Mouse (Mus musculus): ENCODE data around the gene Nom1. TPM values are rescaled to one million over a fixed set of nuclear protein-coding genes. Genes with fewer than 3 reads are reported as not detected.

The Nom1 gene
- total and polyA plus RNA-seq, 3 experiments: 41.4 to 67.3 TPM; not detected in 1

- no peak overlapping the region for H3K27ac ChIP-seq (ENCODE audit: control insufficient read depth, low read depth, low read length)
- no peaks in the 10 kb centered on the region for H3K4me1 ChIP-seq (ENCODE audit: control insufficient read depth in 1 of 2, insufficient read depth in 2 of 2, low read length in 2 of 2)
- no peak overlapping the region for H3K9ac ChIP-seq (ENCODE audit: control insufficient read depth, low read depth, low read length, poor library complexity, severe bottlenecking)
- H3K9me3 ChIP-seq (replicated peaks; ENCODE audit: insufficient read depth, low read length): no peaks in the 10 kb centered on the region
- H3K27me3 ChIP-seq (ENCODE audit: control insufficient read depth in 1 of 2, insufficient read depth in 2 of 2, low read length in 2 of 2): peaks cover 0 to 2% of the 10 kb centered on the region in 2 experiments; a peak in 2 of 4 replicates
- no peak for DNase-seq (ENCODE audit: low read depth, low spot score)
- no peak overlapping the region for H3K4me3 ChIP-seq (ENCODE audit: control insufficient read depth in 1 of 2, insufficient read depth in 1 of 2, low read depth in 2 of 2, low read length in 2 of 2)
- no peaks in the 10 kb centered on the region for H3K36me3 ChIP-seq (ENCODE audit: control insufficient read depth in 1 of 2, insufficient read depth in 2 of 2, low read length in 2 of 2)
- TF ChIP-seq POLR2AphosphoS5 (IDR thresholded peaks at IDR 0.05; ENCODE audit: borderline replicate concordance, low read depth, low read length) (no peak), MAZ (IDR thresholded peaks at IDR 0.05; ENCODE audit: low read depth, low read length) (no peak), ZC3H11A (IDR thresholded peaks at IDR 0.05; ENCODE audit: low read depth, low read length) (no peak), CHD2 (IDR thresholded peaks at IDR 0.05; ENCODE audit: low read length) (no peak), EP300 (IDR thresholded peaks at IDR 0.05; ENCODE audit: low read depth in 1 of 2, low read length in 2 of 2) (no peak), MYB (IDR thresholded peaks at IDR 0.05; ENCODE audit: low read depth, low read length) (no peak), MXI1 (IDR thresholded peaks at IDR 0.05; ENCODE audit: low read depth, low read length) (no peak)
- H3K79me2 ChIP-seq (ENCODE audit: control insufficient read depth, insufficient read depth, low read length, poor library complexity): no peaks in the 10 kb centered on the region
Observed at GRCm38 (mm10) chr5:29477474-29478207, 43.2 kb downstream of the Nom1 start.

- H3K27ac ChIP-seq (ENCODE audit: control insufficient read depth, low read depth, low read length): no peak within 1 kb of the TSS
- no peaks in the 10 kb centered on the region for H3K36me3 ChIP-seq (ENCODE audit: control insufficient read depth in 1 of 2, insufficient read depth in 2 of 2, low read length in 2 of 2)
- no peak within 1 kb of the TSS for H3K4me3 ChIP-seq (ENCODE audit: control insufficient read depth in 1 of 2, insufficient read depth in 1 of 2, low read depth in 2 of 2, low read length in 2 of 2)
- no peak for DNase-seq (ENCODE audit: low read depth, low spot score)
- H3K9ac ChIP-seq (ENCODE audit: control insufficient read depth, low read depth, low read length, poor library complexity, severe bottlenecking): no peak within 1 kb of the TSS
- H3K79me2 ChIP-seq (ENCODE audit: control insufficient read depth, insufficient read depth, low read length, poor library complexity): no peaks in the 10 kb centered on the region
- no peak for TF ChIP-seq MEF2A (IDR thresholded peaks at IDR 0.05; ENCODE audit: extremely low read depth, insufficient replicate concordance, low read depth, low read length, poor library complexity, severe bottlenecking)
- no peak for TF ChIP-seq ETS1 (IDR thresholded peaks at IDR 0.05; ENCODE audit: low read depth, low read length)
- 0 out of 4 replicates have a peak, but pooled peaks of 1 of the 2 experiments have one; percentile 26 for TF ChIP-seq POLR2A (IDR thresholded peaks at IDR 0.05; ENCODE audit: control insufficient read depth in 1 of 2, insufficient read depth in 1 of 2, low read depth in 1 of 2, low read length in 2 of 2, poor library complexity in 1 of 2)
- H3K9me3 ChIP-seq (replicated peaks; ENCODE audit: insufficient read depth, low read length): no peaks in the 10 kb centered on the region
- peaks cover 0 to 6% of the 10 kb centered on the region in 2 experiments; a peak in 2 of 4 replicates for H3K27me3 ChIP-seq (ENCODE audit: control insufficient read depth in 1 of 2, insufficient read depth in 2 of 2, low read length in 2 of 2)
- no peaks in the 10 kb centered on the region for H3K4me1 ChIP-seq (ENCODE audit: control insufficient read depth in 1 of 2, insufficient read depth in 2 of 2, low read length in 2 of 2)
Observed at GRCm38 (mm10) chr5:29478208-29479197, 44.0 kb downstream of the Nom1 start, which contains the start of gene Mnx1. Gene Mnx1 (minus strand): TSS chr5:29478470.

GRCm38 (mm10) chr5:29479198-29479593 lies 44.7 kb downstream of the Nom1 start:
- no peak overlapping the region for H3K9ac ChIP-seq (ENCODE audit: control insufficient read depth, low read depth, low read length, poor library complexity, severe bottlenecking)
- DNase-seq (ENCODE audit: low read depth, low spot score): no peak
- no peaks in the 10 kb centered on the region for H3K79me2 ChIP-seq (ENCODE audit: control insufficient read depth, insufficient read depth, low read length, poor library complexity)
- H3K36me3 ChIP-seq (ENCODE audit: control insufficient read depth in 1 of 2, insufficient read depth in 2 of 2, low read length in 2 of 2): no peaks in the 10 kb centered on the region
- H3K27me3 ChIP-seq (ENCODE audit: control insufficient read depth in 1 of 2, insufficient read depth in 2 of 2, low read length in 2 of 2): peaks cover 0 to 9% of the 10 kb centered on the region in 2 experiments; a peak in 2 of 4 replicates
- H3K27ac ChIP-seq (ENCODE audit: control insufficient read depth, low read depth, low read length): no peak overlapping the region
- no peaks in the 10 kb centered on the region for H3K4me1 ChIP-seq (ENCODE audit: control insufficient read depth in 1 of 2, insufficient read depth in 2 of 2, low read length in 2 of 2)
- H3K4me3 ChIP-seq (ENCODE audit: control insufficient read depth in 1 of 2, insufficient read depth in 1 of 2, low read depth in 2 of 2, low read length in 2 of 2): no peak overlapping the region
- no peaks in the 10 kb centered on the region for H3K9me3 ChIP-seq (replicated peaks; ENCODE audit: insufficient read depth, low read length)
- no peak for TF ChIP-seq POLR2A (IDR thresholded peaks at IDR 0.05; ENCODE audit: control insufficient read depth in 1 of 2, insufficient read depth in 1 of 2, low read depth in 1 of 2, low read length in 2 of 2, poor library complexity in 1 of 2)
- no peak for TF ChIP-seq USF1 (IDR thresholded peaks at IDR 0.05; ENCODE audit: low read depth, low read length)
- TF ChIP-seq MXI1 (IDR thresholded peaks at IDR 0.05; ENCODE audit: low read depth, low read length): no peak
- no peak for TF ChIP-seq ZC3H11A (IDR thresholded peaks at IDR 0.05; ENCODE audit: low read depth, low read length)
- no peak for TF ChIP-seq TAL1 (IDR thresholded peaks at IDR 0.05; ENCODE audit: low read length)
- TF ChIP-seq UBTF (IDR thresholded peaks at IDR 0.05; ENCODE audit: borderline replicate concordance, insufficient read depth, low read depth, low read length): no peak
- no peak for TF ChIP-seq TBP (IDR thresholded peaks at IDR 0.05; ENCODE audit: low read depth, low read length)
- no peak for TF ChIP-seq ETS1 (IDR thresholded peaks at IDR 0.05; ENCODE audit: low read depth, low read length)
- no peak for TF ChIP-seq SIN3A (IDR thresholded peaks at IDR 0.05; ENCODE audit: low read length)
- no peak for TF ChIP-seq TCF12 (IDR thresholded peaks at IDR 0.05; ENCODE audit: low read depth, low read length)
- TF ChIP-seq RAD21 (IDR thresholded peaks at IDR 0.05; ENCODE audit: low read depth, low read length): no peak
- no peak for TF ChIP-seq NELFE (IDR thresholded peaks at IDR 0.05; ENCODE audit: low read depth, low read length)
- no peak for TF ChIP-seq ZNF384 (IDR thresholded peaks at IDR 0.05; ENCODE audit: low read depth, low read length)
- TF ChIP-seq MAX (IDR thresholded peaks at IDR 0.05; ENCODE audit: low read length): no peak
- TF ChIP-seq CHD1 (IDR thresholded peaks at IDR 0.05; ENCODE audit: low read depth, low read length): no peak
- no peak for TF ChIP-seq MAZ (IDR thresholded peaks at IDR 0.05; ENCODE audit: low read depth, low read length)
